Mouse (Mus musculus) erythroblast, embryonic 14.5 days (primary cell): Measurements from ENCODE around the gene Atoh8. TPM values are rescaled to one million over a fixed set of nuclear protein-coding genes. Genes with fewer than 3 reads are reported as not detected.

Experiments
- H3K27me3 ChIP-seq: 2 replicates; pipeline ENCODE4 v1.6.1; 2012; ENCODE audit warnings: inconsistent platforms; ENCODE audit not compliant: control insufficient read depth
- H3K36me3 ChIP-seq: 2 replicates; pipeline ENCODE4 v1.6.1; 2012; ENCODE audit warnings: mild to moderate bottlenecking, inconsistent platforms; ENCODE audit not compliant: control insufficient read depth
- H3K4me1 ChIP-seq: 2 replicates; pipeline ENCODE4 v1.6.1; 2012; ENCODE audit warnings: inconsistent platforms; ENCODE audit not compliant: control insufficient read depth
- H3K4me3 ChIP-seq: replicated peaks from 2 replicates; pipeline ENCODE3; 2012; ENCODE audit warnings: moderate library complexity, mild to moderate bottlenecking, inconsistent platforms
- H3K9me3 ChIP-seq: 2 replicates; pipeline ENCODE4 v1.6.1; 2012; ENCODE audit warnings: low read length, inconsistent platforms, mixed read lengths; ENCODE audit not compliant: control insufficient read depth
- GATA1 ChIP-seq: IDR thresholded peaks from 2 replicates; pipeline ENCODE4 v1.6.1; 2012; ENCODE audit warnings: low read length, inconsistent platforms, mixed read lengths
- TAL1 ChIP-seq: IDR thresholded peaks from 3 replicates; pipeline ENCODE4 v1.6.1; 2012; ENCODE audit warnings: low read length, inconsistent platforms, mixed read lengths
- polyA plus RNA-seq: library from polyadenylated mRNA; stranded (reverse); fragments of >175 nt; gene quantifications from 2 replicates; pipeline ENCODE4 v1.2.3, GENCODE M21; 2012

The Atoh8 gene
- polyA plus RNA-seq, 1 experiment, result not detected

GRCm38 (mm10) chr6:72222876-72223275 lies 12.5 kb downstream of the Atoh8 start:
- no peaks in the 10 kb centered on the region for H3K4me1 ChIP-seq
- H3K9me3 ChIP-seq, result no peaks in the 10 kb centered on the region
- no peak overlapping the region for H3K4me3 ChIP-seq
- no peaks in the 10 kb centered on the region for H3K36me3 ChIP-seq
- TF ChIP-seq GATA1, result no peak
- no peak for TF ChIP-seq TAL1
- H3K27me3 ChIP-seq, result peaks cover 52% of the 10 kb centered on the region

- no peak for TF ChIP-seq TAL1
- no peak for TF ChIP-seq GATA1
These were observed 13.1 kb downstream of the Atoh8 start for GRCm38 (mm10) chr6:72222271-72222724.

GRCm38 (mm10) chr6:72221271-72221670 lies 14.1 kb downstream of the Atoh8 start:
- H3K36me3 ChIP-seq, result no peaks in the 10 kb centered on the region
- no peaks in the 10 kb centered on the region for H3K4me1 ChIP-seq
- H3K27me3 ChIP-seq, result peaks cover 65% of the 10 kb centered on the region

More at GRCm38 (mm10) chr6:72222271-72222724, 13.1 kb downstream of the Atoh8 start:
- H3K36me3 ChIP-seq, result no peaks in the 10 kb centered on the region
- H3K9me3 ChIP-seq, result no peaks in the 10 kb centered on the region
- H3K27me3 ChIP-seq, result peaks cover 58% of the 10 kb centered on the region
- no peaks in the 10 kb centered on the region for H3K4me1 ChIP-seq
- no peak overlapping the region for H3K4me3 ChIP-seq

GRCm38 (mm10) chr6:72219549-72219948 lies 15.8 kb downstream of the Atoh8 start:
- H3K4me3 ChIP-seq, result no peak overlapping the region
- no peaks in the 10 kb centered on the region for H3K4me1 ChIP-seq
- H3K9me3 ChIP-seq, result no peaks in the 10 kb centered on the region
- H3K27me3 ChIP-seq, result peaks cover 71% of the 10 kb centered on the region
- no peak for TF ChIP-seq GATA1
- no peak for TF ChIP-seq TAL1
- H3K36me3 ChIP-seq, result no peaks in the 10 kb centered on the region

More at GRCm38 (mm10) chr6:72221271-72221670, 14.1 kb downstream of the Atoh8 start:
- TF ChIP-seq TAL1 (no peak), GATA1 (no peak)
- Histone ChIP-seq H3K4me3 (no peak overlapping the region), H3K9me3 (no peaks in the 10 kb centered on the region)

GRCm38 (mm10) chr6:72218281-72218680 lies 17.1 kb downstream of the Atoh8 start:
- H3K4me3 ChIP-seq, result no peak overlapping the region

GRCm38 (mm10) chr6:72217415-72217784 lies 18.0 kb downstream of the Atoh8 start:
- Histone ChIP-seq H3K36me3 (no peaks in the 10 kb centered on the region), H3K27me3 (peaks cover 55% of the 10 kb centered on the region), H3K9me3 (no peaks in the 10 kb centered on the region), H3K4me1 (no peaks in the 10 kb centered on the region), H3K4me3 (no peak overlapping the region)
- TF ChIP-seq GATA1 (no peak), TAL1 (no peak)

More at GRCm38 (mm10) chr6:72218281-72218680, 17.1 kb downstream of the Atoh8 start:
- Histone ChIP-seq H3K27me3 (peaks cover 64% of the 10 kb centered on the region), H3K4me1 (no peaks in the 10 kb centered on the region), H3K9me3 (no peaks in the 10 kb centered on the region), H3K36me3 (no peaks in the 10 kb centered on the region)
- TF ChIP-seq TAL1 (no peak), GATA1 (no peak)

- Histone ChIP-seq H3K36me3 (no peaks in the 10 kb centered on the region), H3K9me3 (no peaks in the 10 kb centered on the region), H3K4me1 (no peaks in the 10 kb centered on the region), H3K4me3 (no peak overlapping the region), H3K27me3 (peaks cover 50% of the 10 kb centered on the region)
- TF ChIP-seq GATA1 (no peak), TAL1 (no peak)
These were observed 18.5 kb downstream of the Atoh8 start for GRCm38 (mm10) chr6:72216681-72217414.

GRCm38 (mm10) chr6:72215582-72215981 lies 19.8 kb downstream of the Atoh8 start:
- no peaks in the 10 kb centered on the region for H3K4me1 ChIP-seq
- peaks cover 37% of the 10 kb centered on the region for H3K27me3 ChIP-seq

GRCm38 (mm10) chr6:72211360-72211759 lies 24.0 kb downstream of the Atoh8 start:
- Histone ChIP-seq H3K9me3 (no peaks in the 10 kb centered on the region), H3K27me3 (peaks cover 9% of the 10 kb centered on the region), H3K4me1 (no peaks in the 10 kb centered on the region), H3K4me3 (no peak overlapping the region), H3K36me3 (no peaks in the 10 kb centered on the region)
- no peak for TF ChIP-seq TAL1
- TF ChIP-seq GATA1, result no peak

More at GRCm38 (mm10) chr6:72215582-72215981, 19.8 kb downstream of the Atoh8 start:
- TF ChIP-seq GATA1 (no peak), TAL1 (no peak)
- Histone ChIP-seq H3K36me3 (no peaks in the 10 kb centered on the region), H3K4me3 (no peak overlapping the region), H3K9me3 (no peaks in the 10 kb centered on the region)
